Mouse (Mus musculus): Measurements from ENCODE around the gene E130218I03Rik. TPM values are rescaled to one million over a fixed set of nuclear protein-coding genes. Genes with fewer than 3 reads are reported as not detected.

E130218I03Rik gene
- polyA plus RNA-seq, 1 experiment from 2014 or later: 0.41 TPM

- H3K27me3 ChIP-seq (ENCODE audit: control insufficient read depth, insufficient read depth, low read length): no peaks in the 10 kb centered on the region
- H3K27ac ChIP-seq (ENCODE audit: low read depth, low read length): no peak overlapping the region
- no peak overlapping the region for H3K4me3 ChIP-seq (ENCODE audit: low read length)
- peaks cover 5% of the 10 kb centered on the region; the same call in 1 of the 2 replicates for H3K4me1 ChIP-seq (ENCODE audit: control insufficient read depth, insufficient read depth, low read length)
- WGBS: 86% methylated on average over 7 of the region's 7 CpGs
- no peak overlapping the region for H3K9ac ChIP-seq (ENCODE audit: low read depth, low read length)
- H3K4me2 ChIP-seq (replicated peaks; ENCODE audit: low read depth, low read length): no peak overlapping the region
- peaks cover 11% of the 10 kb centered on the region for H3K36me3 ChIP-seq (ENCODE audit: control insufficient read depth, insufficient read depth, low read length)
- no peaks in the 10 kb centered on the region for H3K9me3 ChIP-seq (ENCODE audit: control insufficient read depth, low read length)
- ATAC-seq (ENCODE audit: low FRiP score, low TSS enrichment): no peak
Measured at GRCm38 (mm10) chr4:134271979-134272378, 28.5 kb downstream of the E130218I03Rik start.

- H3K36me3 ChIP-seq (ENCODE audit: control insufficient read depth, insufficient read depth, low read length): peaks cover 18% of the 10 kb centered on the region
- 17% methylated on average over 13 of the region's 13 CpGs for WGBS
- H3K4me2 ChIP-seq (replicated peaks; ENCODE audit: low read depth, low read length): peak overlapping the region; percentile 32
- peak overlapping the region; percentile 11; the same call in 1 of the 2 replicates for H3K4me3 ChIP-seq (ENCODE audit: low read length)
- H3K27me3 ChIP-seq (ENCODE audit: control insufficient read depth, insufficient read depth, low read length): no peaks in the 10 kb centered on the region
- no peak overlapping the region for H3K27ac ChIP-seq (ENCODE audit: low read depth, low read length)
- no peaks in the 10 kb centered on the region for H3K9me3 ChIP-seq (ENCODE audit: control insufficient read depth, low read length)
- H3K4me1 ChIP-seq (ENCODE audit: control insufficient read depth, insufficient read depth, low read length): peaks cover 5% of the 10 kb centered on the region; the same call in 1 of the 2 replicates
- no peak overlapping the region for H3K9ac ChIP-seq (ENCODE audit: low read depth, low read length)
- ATAC-seq (ENCODE audit: low FRiP score, low TSS enrichment): no peak
Measured at GRCm38 (mm10) chr4:134272731-134273416, 29.4 kb downstream of the E130218I03Rik start.

GRCm38 (mm10) chr4:134273417-134274345 lies 30.2 kb downstream of the E130218I03Rik start:
- peaks cover 25% of the 10 kb centered on the region for H3K36me3 ChIP-seq (ENCODE audit: control insufficient read depth, insufficient read depth, low read length)
- no peak for ATAC-seq (ENCODE audit: low FRiP score, low TSS enrichment)
- H3K9ac ChIP-seq (ENCODE audit: low read depth, low read length): no peak overlapping the region
- WGBS: 4% methylated on average over 14 of the region's 14 CpGs
- H3K9me3 ChIP-seq (ENCODE audit: control insufficient read depth, low read length): no peaks in the 10 kb centered on the region
- peaks cover 5% of the 10 kb centered on the region; the same call in 1 of the 2 replicates for H3K4me1 ChIP-seq (ENCODE audit: control insufficient read depth, insufficient read depth, low read length)
- no peaks in the 10 kb centered on the region for H3K27me3 ChIP-seq (ENCODE audit: control insufficient read depth, insufficient read depth, low read length)
- peak overlapping the region; percentile 32 for H3K4me2 ChIP-seq (replicated peaks; ENCODE audit: low read depth, low read length)
- H3K27ac ChIP-seq (ENCODE audit: low read depth, low read length): no peak overlapping the region; the same call in 1 of the 2 replicates
- peak overlapping the region; percentile 11; the same call in 1 of the 2 replicates for H3K4me3 ChIP-seq (ENCODE audit: low read length)

DNA sequence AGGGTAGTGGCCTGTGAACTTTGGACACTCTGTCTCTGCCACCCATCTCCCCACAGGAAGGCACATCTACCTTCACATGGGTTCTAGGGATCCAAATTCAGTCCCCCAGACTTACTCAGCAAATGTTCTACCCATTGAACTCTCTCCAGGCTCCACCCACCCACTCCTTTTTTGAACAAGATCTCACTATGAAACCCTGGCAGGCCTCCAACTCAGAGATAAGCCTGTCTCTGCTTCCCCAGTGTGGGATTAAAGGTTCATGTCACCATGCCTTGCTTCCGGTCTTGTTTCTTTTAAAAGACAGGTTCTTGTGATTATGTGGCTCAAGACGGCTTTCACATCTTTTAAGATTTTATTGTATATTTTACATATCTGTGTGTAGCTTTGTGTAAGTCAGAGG lies 41.5 kb downstream of the E130218I03Rik start:
- no peaks in the 10 kb centered on the region for H3K27me3 ChIP-seq (ENCODE audit: control insufficient read depth, insufficient read depth, low read length)
- 89% methylated on average over 2 of the region's 2 CpGs for WGBS
- no peak overlapping the region for H3K4me2 ChIP-seq (replicated peaks; ENCODE audit: low read depth, low read length)
- H3K4me1 ChIP-seq (ENCODE audit: control insufficient read depth, insufficient read depth, low read length): peaks cover 17% of the 10 kb centered on the region
- ATAC-seq (ENCODE audit: low FRiP score, low TSS enrichment): no peak
- peaks cover 44% of the 10 kb centered on the region for H3K36me3 ChIP-seq (ENCODE audit: control insufficient read depth, insufficient read depth, low read length)
- H3K9me3 ChIP-seq (ENCODE audit: control insufficient read depth, low read length): no peaks in the 10 kb centered on the region
- no peak overlapping the region for H3K9ac ChIP-seq (ENCODE audit: low read depth, low read length)
- no peak overlapping the region for H3K4me3 ChIP-seq (ENCODE audit: low read length)
- no peak overlapping the region for H3K27ac ChIP-seq (ENCODE audit: low read depth, low read length)

- no peaks in the 10 kb centered on the region for H3K9me3 ChIP-seq (ENCODE audit: control insufficient read depth, low read length)
- peak overlapping the region; percentile 85 for H3K9ac ChIP-seq (ENCODE audit: low read depth, low read length)
- peaks cover 17% of the 10 kb centered on the region for H3K4me1 ChIP-seq (ENCODE audit: control insufficient read depth, insufficient read depth, low read length)
- H3K27ac ChIP-seq (ENCODE audit: low read depth, low read length): peak overlapping the region; percentile 34; the same call in 1 of the 2 replicates
- no peaks in the 10 kb centered on the region for H3K27me3 ChIP-seq (ENCODE audit: control insufficient read depth, insufficient read depth, low read length)
- peaks cover 30% of the 10 kb centered on the region for H3K36me3 ChIP-seq (ENCODE audit: control insufficient read depth, insufficient read depth, low read length)
- peak overlapping the region; percentile 78 for H3K4me3 ChIP-seq (ENCODE audit: low read length)
- 2% methylated on average over 59 of the region's 59 CpGs for WGBS
- peak; percentile 59 for ATAC-seq (ENCODE audit: low FRiP score, low TSS enrichment)
- H3K4me2 ChIP-seq (replicated peaks; ENCODE audit: low read depth, low read length): peak overlapping the region; percentile 91
Measured at GRCm38 (mm10) chr4:134286226-134287167, 43.0 kb downstream of the E130218I03Rik start.

GRCm38 (mm10) chr4:134287168-134287564 lies 43.7 kb downstream of the E130218I03Rik start:
- H3K4me2 ChIP-seq (replicated peaks; ENCODE audit: low read depth, low read length): peak overlapping the region; percentile 91
- under 1% methylated on average over 45 of the region's 59 CpGs for WGBS
- H3K27ac ChIP-seq (ENCODE audit: low read depth, low read length): peak overlapping the region; percentile 97
- peak; percentile 96 for ATAC-seq (ENCODE audit: low FRiP score, low TSS enrichment)
- H3K36me3 ChIP-seq (ENCODE audit: control insufficient read depth, insufficient read depth, low read length): peaks cover 23% of the 10 kb centered on the region
- peak overlapping the region; percentile 97 for H3K9ac ChIP-seq (ENCODE audit: low read depth, low read length)
- peaks cover 17% of the 10 kb centered on the region for H3K4me1 ChIP-seq (ENCODE audit: control insufficient read depth, insufficient read depth, low read length)
- no peaks in the 10 kb centered on the region for H3K9me3 ChIP-seq (ENCODE audit: control insufficient read depth, low read length)
- H3K27me3 ChIP-seq (ENCODE audit: control insufficient read depth, insufficient read depth, low read length): no peaks in the 10 kb centered on the region
- H3K4me3 ChIP-seq (ENCODE audit: low read length): peak overlapping the region; percentile 78

GRCm38 (mm10) chr4:134287575-134288025 lies 44.1 kb downstream of the E130218I03Rik start, which contains the start of gene Pdik1l:
TSS of gene Pdik1l (minus strand) at chr4:134287895.
- peaks cover 19% of the 10 kb centered on the region for H3K36me3 ChIP-seq (ENCODE audit: control insufficient read depth, insufficient read depth, low read length)
- ATAC-seq (ENCODE audit: low FRiP score, low TSS enrichment): peak; percentile 84
- peaks cover 1% of the 10 kb centered on the region; the same call in 1 of the 2 replicates for H3K27me3 ChIP-seq (ENCODE audit: control insufficient read depth, insufficient read depth, low read length)
- WGBS: 1% methylated on average over 43 of the region's 43 CpGs
- no peaks in the 10 kb centered on the region for H3K9me3 ChIP-seq (ENCODE audit: control insufficient read depth, low read length)
- peak within 1 kb of the TSS; percentile 91 for H3K4me2 ChIP-seq (replicated peaks; ENCODE audit: low read depth, low read length)
- peak within 1 kb of the TSS; percentile 97 for H3K27ac ChIP-seq (ENCODE audit: low read depth, low read length)
- peaks cover 17% of the 10 kb centered on the region for H3K4me1 ChIP-seq (ENCODE audit: control insufficient read depth, insufficient read depth, low read length)
- peak within 1 kb of the TSS; percentile 78 for H3K4me3 ChIP-seq (ENCODE audit: low read length)
- H3K9ac ChIP-seq (ENCODE audit: low read depth, low read length): peak within 1 kb of the TSS; percentile 97

All from kidney, embryonic 14.5 days (tissue).